Mouse (Mus musculus) liver, embryonic 14.5 days (tissue): Measurements from ENCODE around the gene Zbtb16.

ENCODE experiments used
- CTCF ChIP-seq: IDR thresholded peaks from 2 replicates; pipeline ENCODE4 v1.5.1; 2016; ENCODE audit warnings: antibody characterized with exemption, low read depth, control low read depth
- EP300 ChIP-seq: IDR thresholded peaks from 2 replicates; pipeline ENCODE4 v1.6.1; 2016; ENCODE audit warnings: antibody characterized with exemption, low read depth

DNA sequence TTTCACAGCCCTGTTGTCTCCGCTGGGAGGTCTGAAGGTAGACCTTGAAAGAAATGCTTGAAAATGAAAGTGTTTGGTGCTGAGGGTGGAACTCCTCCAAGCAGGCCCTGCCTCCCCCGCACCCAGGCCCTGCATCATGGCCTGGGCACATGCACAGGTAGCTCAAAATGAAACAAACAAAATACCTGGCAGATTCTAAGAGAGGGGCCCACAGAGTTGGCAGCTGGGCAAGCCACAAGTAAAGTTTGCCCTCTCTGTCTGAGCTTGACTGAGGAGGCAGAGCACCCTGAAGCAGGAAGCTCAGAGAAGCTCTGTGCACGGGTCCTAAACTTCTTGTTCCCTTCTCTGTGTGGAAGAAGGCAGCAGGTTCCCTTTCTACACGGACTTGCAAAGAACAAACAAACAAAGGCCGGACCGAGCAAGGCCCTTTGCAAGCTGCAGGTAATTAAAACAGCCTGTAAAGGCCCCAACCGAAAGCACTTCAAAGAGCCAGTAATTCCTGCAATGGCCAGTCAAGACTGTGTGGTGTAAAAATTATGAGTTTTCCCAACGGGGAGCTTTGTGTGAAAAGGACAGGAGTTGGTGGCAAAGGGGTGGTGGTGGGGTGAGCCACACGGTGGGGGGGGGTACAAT is 80.5 kb downstream of the Zbtb16 start:
- TF ChIP-seq CTCF = no peak
- no peak for TF ChIP-seq EP300
